Mouse (Mus musculus) erythroblast, adult 5-6 weeks (primary cell): ENCODE results near the gene Gmfg. TPM values are rescaled to one million over a fixed set of nuclear protein-coding genes. Genes with fewer than 3 reads are reported as not detected.

ENCODE experiments used
- ATAC-seq: replicated peaks from 2 replicates; pipeline ENCODE4 v1.8.0; 2016; ENCODE audit warnings: moderate number of reproducible peaks, mild to moderate bottlenecking, moderate TSS enrichment, inconsistent platforms; ENCODE audit not compliant: poor library complexity, low FRiP score, severe bottlenecking
- total RNA-seq, 2 experiments: library from RNA; stranded (forward) in 1 of 2; stranded (reverse) in 1 of 2; fragments of 150-400 nt in 1 of 2; fragments of 200-764, 138-1000 nt in 1 of 2; gene quantifications; 2 replicates each; pipeline versions ENCODE4 v1.2.3 to v1.2.4; 2015 to 2017; ENCODE audit warnings: low replicate concordance in 2 of 2

Gene Gmfg
- total RNA-seq, 2 experiments from 2014 or later = 105 to 118 TPM

DNA sequence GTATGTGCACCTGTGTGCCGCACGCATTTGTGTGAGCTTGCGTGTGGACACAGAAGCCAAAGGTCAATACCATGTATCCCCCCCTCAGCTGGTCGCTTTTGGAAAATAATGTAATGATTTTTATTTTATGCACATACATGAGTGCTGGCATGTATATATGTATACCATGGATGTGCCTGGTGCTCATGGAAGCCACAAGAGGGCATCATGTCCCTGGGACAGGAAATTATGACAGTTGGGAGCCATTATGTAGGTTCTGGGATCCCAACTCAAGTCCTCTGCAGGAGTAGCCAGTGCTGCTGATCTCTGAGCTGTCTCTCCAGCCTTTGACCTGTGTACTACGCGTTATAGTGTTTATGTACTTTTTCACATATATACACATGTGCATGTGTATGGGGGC lies 38.9 kb downstream of the Gmfg start:
- no peak for ATAC-seq

DNA sequence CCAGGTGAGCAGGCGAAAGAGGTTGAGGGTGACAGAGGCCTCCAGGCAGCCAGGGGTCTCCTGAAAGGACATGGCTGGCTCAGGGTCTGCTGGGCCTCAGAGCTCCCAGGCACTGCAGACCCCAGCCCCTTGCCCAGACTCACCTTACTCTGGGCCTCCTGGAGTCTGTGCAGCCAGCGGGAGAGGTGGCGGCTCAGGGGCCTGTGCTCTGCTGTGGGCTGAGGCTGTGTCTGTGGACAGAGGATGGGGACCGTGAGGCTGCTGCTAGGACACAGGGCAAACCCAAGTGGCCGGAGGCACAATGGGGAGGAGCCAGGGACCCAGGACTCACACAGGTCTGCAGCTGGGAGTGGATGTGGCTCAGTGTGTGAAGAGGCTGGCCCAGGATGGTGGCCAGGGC lies 40.1 kb downstream of the Gmfg start:
- ATAC-seq = peak; percentile 30; the same call in 1 of the 2 replicates

DNA sequence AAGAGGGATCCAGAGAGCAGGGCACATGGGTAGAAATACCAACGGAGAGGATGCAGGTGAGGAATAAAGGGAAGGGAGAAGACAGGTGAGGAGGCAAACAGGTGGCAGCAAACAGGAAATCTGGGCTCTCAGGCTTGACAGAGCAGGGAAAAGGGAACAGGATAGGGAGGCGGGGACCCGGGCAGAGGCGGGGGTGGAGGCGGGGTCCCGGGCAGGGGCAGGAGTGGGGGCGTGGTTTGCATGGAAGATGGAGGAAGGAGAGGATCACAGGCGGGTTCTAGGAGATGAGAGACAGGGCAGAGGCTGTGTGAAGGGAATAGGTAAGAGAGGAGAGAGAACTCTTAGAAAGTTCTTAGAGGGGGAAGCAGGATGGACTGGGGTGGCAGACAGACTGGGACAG lies 41.6 kb downstream of the Gmfg start:
- no peak for ATAC-seq

DNA sequence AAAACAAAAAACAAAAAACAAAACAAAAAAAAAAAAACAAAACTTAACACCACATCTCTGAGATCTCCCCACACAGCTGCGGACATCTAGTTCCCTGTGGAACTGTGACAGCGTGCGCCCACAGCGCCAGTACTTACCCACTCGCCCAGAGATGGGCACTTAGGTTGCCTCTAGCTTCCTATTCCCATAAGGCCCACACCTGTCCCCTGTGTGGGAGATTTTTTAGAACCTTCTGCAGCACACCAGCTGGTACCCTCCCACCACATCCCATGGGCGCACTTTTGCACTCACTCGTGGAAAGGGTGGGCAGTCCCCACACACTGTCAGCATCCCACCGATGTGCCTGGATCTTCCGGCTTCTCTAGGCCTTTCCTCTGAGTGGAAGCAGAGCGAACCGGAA lies 45.6 kb downstream of the Gmfg start:
- ATAC-seq = no peak

GRCm38 (mm10) chr7:28484192-28484591 lies 46.9 kb downstream of the Gmfg start:
- no peak for ATAC-seq

- no peak for ATAC-seq
Observed at GRCm38 (mm10) chr7:28488030-28488491, 50.8 kb downstream of the Gmfg start.

DNA sequence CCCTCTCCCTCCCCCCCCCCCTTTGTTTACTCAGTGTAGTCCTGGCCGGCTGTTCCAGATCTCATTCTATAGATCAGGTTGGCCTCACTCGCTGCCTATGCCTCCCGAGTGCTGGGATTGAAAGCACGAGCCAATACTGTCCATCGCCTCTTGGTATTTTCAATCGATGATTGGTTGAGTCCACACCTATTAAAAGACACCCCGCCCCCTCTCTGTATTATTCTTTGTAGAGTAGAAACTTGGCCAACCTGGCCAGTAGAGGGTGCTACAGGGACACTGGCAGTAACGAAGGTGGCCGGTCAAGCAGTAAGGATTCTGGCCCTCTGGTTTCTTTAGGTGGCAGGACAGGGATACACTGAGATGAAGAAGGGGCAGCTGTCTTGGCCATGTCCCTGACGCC lies 53.2 kb downstream of the Gmfg start:
- no peak for ATAC-seq

DNA sequence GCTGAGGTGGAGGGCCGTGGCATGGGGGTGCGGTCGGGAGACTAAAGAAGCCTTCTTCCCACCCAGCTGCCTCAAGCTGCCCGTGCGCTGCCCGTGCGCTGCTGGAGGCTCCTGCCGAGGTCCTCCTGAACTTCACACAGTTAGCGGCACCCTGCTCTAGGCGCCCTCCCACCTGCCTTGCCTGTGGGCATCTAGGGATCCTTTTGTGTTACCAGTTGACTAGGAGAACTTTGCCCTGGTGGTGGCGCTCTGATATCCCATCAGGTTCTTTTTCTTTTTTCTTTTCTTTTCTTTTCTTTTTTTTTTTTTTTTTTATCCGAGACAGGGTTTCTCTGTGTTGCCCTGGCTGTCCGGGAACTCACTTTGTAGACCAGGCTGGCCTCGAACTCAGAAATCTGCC lies 53.7 kb downstream of the Gmfg start:
- ATAC-seq = no peak

DNA sequence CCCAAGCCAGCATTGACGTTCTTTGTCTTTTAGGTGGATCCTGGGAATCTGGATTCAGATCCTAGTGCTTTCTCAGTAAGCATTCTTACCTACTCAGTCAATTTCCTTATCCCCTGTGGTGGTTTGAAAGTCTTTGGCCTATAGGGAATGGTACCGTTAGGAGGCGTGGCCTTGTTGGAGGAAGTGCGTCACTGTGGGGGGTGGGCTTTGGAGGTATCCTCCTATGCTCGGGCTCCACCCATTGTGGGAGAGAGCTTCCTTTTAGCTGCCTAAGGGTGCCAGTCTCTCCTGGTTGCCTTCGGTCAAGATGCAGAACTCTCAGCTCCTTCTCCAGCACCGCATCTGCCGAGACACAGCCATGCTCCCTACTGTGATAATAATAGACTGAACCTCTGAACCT lies 55.1 kb downstream of the Gmfg start:
- ATAC-seq = no peak

- no peak for ATAC-seq
Observed at GRCm38 (mm10) chr7:28495426-28495825, 58.2 kb downstream of the Gmfg start.

Other genes with a start within 250 kb of the Gmfg start
- not detected in 2 replicates for gene Eid2, start 169.6 kb upstream of the Gmfg start, total RNA-seq (2015; ENCODE audit: low replicate concordance)
- gene Eid2, start 169.6 kb upstream of the Gmfg start, total RNA-seq (2017; ENCODE audit: low replicate concordance) = 0.34 and 0.42 TPM in 2 replicates
- 0.58 TPM in 1 of 2 replicates, not detected in the other for gene Eid2b, start 159.7 kb upstream of the Gmfg start, total RNA-seq (2015; ENCODE audit: low replicate concordance)
- gene Eid2b, start 159.7 kb upstream of the Gmfg start, total RNA-seq (2017; ENCODE audit: low replicate concordance) = 1.7 and 3.0 TPM in 2 replicates
- gene Selenov, start 146.3 kb upstream of the Gmfg start, total RNA-seq (2015; ENCODE audit: low replicate concordance) = not detected in 2 replicates
- not detected in 2 replicates for gene Selenov, start 146.3 kb upstream of the Gmfg start, total RNA-seq (2017; ENCODE audit: low replicate concordance)
- gene Dll3, start 135.2 kb upstream of the Gmfg start, total RNA-seq (2015; ENCODE audit: low replicate concordance) = not detected in 2 replicates
- not detected in 2 replicates for gene Dll3, start 135.2 kb upstream of the Gmfg start, total RNA-seq (2017; ENCODE audit: low replicate concordance)
- 6.3 and 13.2 TPM in 2 replicates for gene Timm50, start 125.4 kb upstream of the Gmfg start, total RNA-seq (2015; ENCODE audit: low replicate concordance)
- 6.7 and 9.4 TPM in 2 replicates for gene Timm50, start 125.4 kb upstream of the Gmfg start, total RNA-seq (2017; ENCODE audit: low replicate concordance)
- gene Supt5, start 98.7 kb upstream of the Gmfg start, total RNA-seq (2015; ENCODE audit: low replicate concordance) = 15.9 and 18.6 TPM in 2 replicates
- gene Supt5, start 98.7 kb upstream of the Gmfg start, total RNA-seq (2017; ENCODE audit: low replicate concordance) = 21.6 and 24.4 TPM in 2 replicates
- 649 and 667 TPM in 2 replicates for gene Rps16, start 86.8 kb upstream of the Gmfg start, total RNA-seq (2015; ENCODE audit: low replicate concordance)
- 67.6 and 181 TPM in 2 replicates for gene Rps16, start 86.8 kb upstream of the Gmfg start, total RNA-seq (2017; ENCODE audit: low replicate concordance)
- 4.4 and 6.1 TPM in 2 replicates for gene Plekhg2, start 64.8 kb upstream of the Gmfg start, total RNA-seq (2015; ENCODE audit: low replicate concordance)
- gene Plekhg2, start 64.8 kb upstream of the Gmfg start, total RNA-seq (2017; ENCODE audit: low replicate concordance) = 0.98 and 4.1 TPM in 2 replicates
- 47.0 and 53.2 TPM in 2 replicates for gene Zfp36, start 57.2 kb upstream of the Gmfg start, total RNA-seq (2015; ENCODE audit: low replicate concordance)
- gene Zfp36, start 57.2 kb upstream of the Gmfg start, total RNA-seq (2017; ENCODE audit: low replicate concordance) = 7.7 and 15.1 TPM in 2 replicates
- 6.3 and 9.0 TPM in 2 replicates for gene Med29, start 44.7 kb upstream of the Gmfg start, total RNA-seq (2015; ENCODE audit: low replicate concordance)
- 3.4 TPM in 1 of 2 replicates, not detected in the other for gene Med29, start 44.7 kb upstream of the Gmfg start, total RNA-seq (2017; ENCODE audit: low replicate concordance)
- 26.1 and 32.9 TPM in 2 replicates for gene Paf1, start 44.5 kb upstream of the Gmfg start, total RNA-seq (2015; ENCODE audit: low replicate concordance)
- gene Paf1, start 44.5 kb upstream of the Gmfg start, total RNA-seq (2017; ENCODE audit: low replicate concordance) = 16.7 and 24.7 TPM in 2 replicates
- 6.9 TPM in 1 of 2 replicates, not detected in the other for gene Lrfn1, start 14.5 kb downstream of the Gmfg start, total RNA-seq (2015; ENCODE audit: low replicate concordance)
- gene Lrfn1, start 14.5 kb downstream of the Gmfg start, total RNA-seq (2017; ENCODE audit: low replicate concordance) = not detected in 2 replicates
- gene Ifnl2, start 73.0 kb downstream of the Gmfg start, total RNA-seq (2015; ENCODE audit: low replicate concordance) = not detected in 2 replicates
- not detected in 2 replicates for gene Ifnl2, start 73.0 kb downstream of the Gmfg start, total RNA-seq (2017; ENCODE audit: low replicate concordance)
- not detected in 2 replicates for gene Ifnl3, start 85.4 kb downstream of the Gmfg start, total RNA-seq (2015; ENCODE audit: low replicate concordance)
- not detected in 2 replicates for gene Ifnl3, start 85.4 kb downstream of the Gmfg start, total RNA-seq (2017; ENCODE audit: low replicate concordance)
- gene Sycn, start 103.4 kb downstream of the Gmfg start, total RNA-seq (2015; ENCODE audit: low replicate concordance) = not detected in 2 replicates
- gene Sycn, start 103.4 kb downstream of the Gmfg start, total RNA-seq (2017; ENCODE audit: low replicate concordance) = not detected in 2 replicates
- 0.84 TPM in 1 of 2 replicates, not detected in the other for gene Nccrp1, start 109.8 kb downstream of the Gmfg start, total RNA-seq (2015; ENCODE audit: low replicate concordance)
- not detected in 2 replicates for gene Nccrp1, start 109.8 kb downstream of the Gmfg start, total RNA-seq (2017; ENCODE audit: low replicate concordance)
- gene Samd4b, start 160.7 kb downstream of the Gmfg start, total RNA-seq (2015; ENCODE audit: low replicate concordance) = 7.3 and 11.9 TPM in 2 replicates
- 3.1 and 4.8 TPM in 2 replicates for gene Samd4b, start 160.7 kb downstream of the Gmfg start, total RNA-seq (2017; ENCODE audit: low replicate concordance)
- 3.1 and 3.5 TPM in 2 replicates for gene Pak4, start 160.7 kb downstream of the Gmfg start, total RNA-seq (2015; ENCODE audit: low replicate concordance)
- gene Pak4, start 160.7 kb downstream of the Gmfg start, total RNA-seq (2017; ENCODE audit: low replicate concordance) = 2.0 and 6.4 TPM in 2 replicates
- not detected in 2 replicates for gene Acp7, start 193.9 kb downstream of the Gmfg start, total RNA-seq (2015; ENCODE audit: low replicate concordance)
- not detected in 2 replicates for gene Acp7, start 193.9 kb downstream of the Gmfg start, total RNA-seq (2017; ENCODE audit: low replicate concordance)